Mouse (Mus musculus) thymus, adult 2 months (tissue): ENCODE data around the gene Zswim4.

Experiments used
- CTCF ChIP-seq: fragments of 200-500 bp; IDR thresholded peaks from 2 replicates; pipeline ENCODE4 v1.5.1; 2012; ENCODE audit warnings: mild to moderate bottlenecking, control low read depth, low read length, moderate library complexity, borderline replicate concordance; ENCODE audit not compliant: control insufficient read depth, poor library complexity, insufficient read depth; ENCODE audit errors: extremely low read depth
- POLR2A ChIP-seq: fragments of 200-500 bp; IDR thresholded peaks from 2 replicates; pipeline ENCODE4 v1.6.1; 2012; ENCODE audit warnings: mild to moderate bottlenecking, low read length, control low read depth, moderate library complexity; ENCODE audit not compliant: control insufficient read depth, poor library complexity, insufficient read depth; ENCODE audit errors: extremely low read depth

DNA sequence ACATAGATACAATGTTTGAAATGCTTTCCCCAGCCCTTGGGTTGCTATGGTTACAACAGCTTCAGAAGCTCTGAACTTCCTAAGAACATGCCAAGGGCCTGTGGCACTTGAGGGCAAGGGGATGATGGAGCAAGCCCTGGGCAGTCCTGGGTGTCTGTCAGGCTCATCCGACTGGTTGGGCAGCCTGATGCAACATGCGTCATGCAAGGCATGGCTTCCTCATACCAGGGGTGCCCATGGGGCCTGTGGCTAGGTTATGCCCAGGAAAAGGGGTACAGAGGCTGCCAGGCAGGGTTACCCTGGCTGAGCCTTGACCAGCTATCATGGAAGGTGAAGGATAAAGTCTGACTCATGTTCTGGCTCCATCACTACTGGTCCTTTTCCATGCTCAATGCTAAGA lies 3.8 kb downstream of the Zswim4 start:
- TF ChIP-seq CTCF (no peak), POLR2A (no peak)
